Mouse (Mus musculus) c-Kit-positive CD71-positive TER-119-negative erythroid progenitor cells, embryonic 14.5 days (primary cell): Measurements from ENCODE around the gene Mgrn1.

Source experiments
- DNase-seq: peaks from one replicate; pipeline ENCODE4 v3.0.0-alpha.2; 2013; ENCODE audit warnings: low read depth

The Mgrn1 gene

GRCm38 (mm10) chr16:4979755-4980380, 93.8 kb downstream of the Mgrn1 start:
- peak; percentile 32 for DNase-seq

DNA sequence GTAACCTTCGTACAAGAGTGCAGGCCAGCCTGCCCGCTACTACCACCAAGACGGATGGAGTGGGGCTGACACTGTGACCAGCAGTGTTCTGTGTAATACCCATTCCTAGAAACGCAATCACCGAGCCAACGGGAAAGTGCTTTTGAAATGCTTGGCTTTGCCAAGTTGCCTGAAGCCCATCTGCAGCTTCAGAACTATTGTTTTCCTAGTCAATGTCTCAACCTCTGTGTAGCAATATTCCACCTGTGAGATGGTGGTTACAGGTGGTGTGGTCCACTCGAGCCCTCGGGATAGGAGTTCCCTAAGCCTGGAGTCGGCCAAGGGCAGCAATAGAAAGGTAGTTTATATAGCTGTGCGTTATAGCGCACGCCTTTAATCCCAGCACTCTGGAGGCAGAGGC, 98.7 kb downstream of the Mgrn1 start:
- DNase-seq, result no peak
